Comparison of ENCODE assay signal across 15 mouse cellular contexts in the genomic region with DNA sequence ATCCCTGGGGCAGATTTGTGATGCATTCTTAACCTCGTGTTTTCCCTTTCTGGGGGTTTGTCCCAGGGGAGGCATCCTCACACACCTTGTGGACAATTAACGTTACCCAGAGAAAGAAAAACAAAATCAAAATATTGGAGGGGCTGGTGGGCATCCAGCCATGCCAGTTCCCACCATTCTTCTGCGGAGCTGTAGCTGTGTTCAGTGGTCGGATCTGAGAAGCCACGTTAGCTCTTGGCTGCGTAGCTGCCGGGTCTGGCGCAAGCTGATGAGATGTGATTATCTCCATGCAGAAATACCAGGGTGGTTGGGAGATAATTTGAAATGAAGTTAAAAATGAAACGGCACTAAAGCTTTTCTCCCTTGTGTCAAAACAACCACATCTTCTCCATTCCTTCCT.
DNase-seq lines count a peak whose midpoint lies in the region; ATAC-seq and TF ChIP-seq lines count a peak whose summit lies in the region.
"Had no signal": no experiment of that assay in that cellular context is flagged by ENCODE, and none has a peak within 500 bp of the region (broad histone marks: within the 10 kb centered on the region; RNA-seq: fewer than 3 reads in every experiment).

No protein-coding gene starts in this region.

- WGBS in hindbrain, embryonic 14.5 days: 28% methylated on average over 9 of the region's 9 CpGs
- 52% methylated on average over 9 of the region's 9 CpGs for WGBS in hindbrain, embryonic 12.5 days
- 34% methylated on average over 9 of the region's 9 CpGs for WGBS in neural tube, embryonic 13.5 days

- 0 out of 2 replicates have a peak overlapping the region, but pooled peaks have one; percentile 8 for H3K4me2 ChIP-seq in hindbrain, embryonic 14.5 days (replicated peaks)
- no peak overlapping the region for H3K4me2 ChIP-seq in hindbrain, embryonic 12.5 days (replicated peaks)
- H3K4me2 ChIP-seq in neural tube, embryonic 13.5 days: peak overlapping the region; percentile 18; the same call in 1 of the 2 replicates
- peak overlapping the region; percentile 50 for H3K4me2 ChIP-seq in myocyte (ENCODE audit: low read depth)
- H3K4me2 ChIP-seq: intestine, embryonic 15.5 days had no signal

- no peaks in the 10 kb centered on the region for H3K79me2 ChIP-seq in myocyte (ENCODE audit: control insufficient read depth, insufficient read depth)

- peaks cover 14% of the 10 kb centered on the region; the same call in 1 of the 2 replicates for H3K27me3 ChIP-seq in hindbrain, embryonic 14.5 days (ENCODE audit: control insufficient read depth, insufficient read depth, low read length)
- H3K27me3 ChIP-seq in hindbrain, embryonic 12.5 days: peaks cover 28% of the 10 kb centered on the region
- H3K27me3 ChIP-seq in neural tube, embryonic 13.5 days: peaks cover 55% of the 10 kb centered on the region
- H3K27me3 ChIP-seq in myocyte (ENCODE audit: control insufficient read depth, insufficient read depth, insufficient read length): no peaks in the 10 kb centered on the region

- H3K4me3 ChIP-seq in hindbrain, embryonic 14.5 days (replicated peaks; ENCODE audit: low read length): no peak overlapping the region
- no peak overlapping the region for H3K4me3 ChIP-seq in hindbrain, embryonic 12.5 days
- H3K4me3 ChIP-seq in neural tube, embryonic 13.5 days: no peak overlapping the region
- no peak overlapping the region for H3K4me3 ChIP-seq in myocyte
- H3K4me3 ChIP-seq: gastrocnemius, adult 2 months; heart, adult 2 months; intestine, embryonic 15.5 days had no signal

- peak; percentile 27; the same call in 1 of the 2 replicates for ATAC-seq in frontal cortex, adult (ENCODE audit: low TSS enrichment)
- ATAC-seq in hindbrain, embryonic 14.5 days (ENCODE audit: low FRiP score): no peak
- no peak for ATAC-seq in hindbrain, embryonic 12.5 days (ENCODE audit: low FRiP score)
- ATAC-seq in neural tube, embryonic 13.5 days (ENCODE audit: low read depth): no peak
- ATAC-seq: intestine, embryonic 15.5 days had no signal

- H3K9ac ChIP-seq in hindbrain, embryonic 14.5 days: no peak overlapping the region
- no peak overlapping the region for H3K9ac ChIP-seq in hindbrain, embryonic 12.5 days
- H3K9ac ChIP-seq in neural tube, embryonic 13.5 days: no peak overlapping the region
- H3K9ac ChIP-seq: intestine, embryonic 15.5 days had no signal

- peaks cover 15% of the 10 kb centered on the region for H3K4me1 ChIP-seq in hindbrain, embryonic 14.5 days (replicated peaks; ENCODE audit: control insufficient read depth, insufficient read depth, low read length)
- peaks cover 20% of the 10 kb centered on the region for H3K4me1 ChIP-seq in hindbrain, embryonic 12.5 days
- H3K4me1 ChIP-seq in neural tube, embryonic 13.5 days (replicated peaks): peaks cover 37% of the 10 kb centered on the region
- H3K4me1 ChIP-seq: intestine, embryonic 15.5 days had no signal

- no peak for DNase-seq in frontal cortex, postnatal 10 days (ENCODE audit: low spot score in 2 of 2)
- DNase-seq in hindbrain, embryonic 14.5 days (ENCODE audit: low spot score): no peak
- no peak for DNase-seq in neural tube, embryonic 10.5 days (ENCODE audit: extremely low spot score, low spot score)
- DNase-seq in frontal cortex, postnatal 14 days (ENCODE audit: low spot score in 2 of 2): no peak
- DNase-seq: adrenal gland, adult 8-10 months; cerebellum, adult 2 months; gastrocnemius, adult 2 months; heart, adult 2 months; kidney, postnatal 25 days; thymus, postnatal 36 days had no signal

- no peak overlapping the region for H3K27ac ChIP-seq in hindbrain, embryonic 14.5 days
- no peak overlapping the region for H3K27ac ChIP-seq in hindbrain, embryonic 12.5 days
- no peak overlapping the region for H3K27ac ChIP-seq in neural tube, embryonic 13.5 days (replicated peaks)
- H3K27ac ChIP-seq: gastrocnemius, adult 2 months; heart, adult 2 months; intestine, embryonic 15.5 days had no signal

- TF ChIP-seq POLR2A in myocyte (IDR thresholded peaks at IDR 0.05; ENCODE audit: insufficient read length, low read depth): no peak

- no peaks in the 10 kb centered on the region for H3K36me3 ChIP-seq in hindbrain, embryonic 14.5 days (replicated peaks; ENCODE audit: control insufficient read depth, insufficient read depth)
- H3K36me3 ChIP-seq in hindbrain, embryonic 12.5 days: no peaks in the 10 kb centered on the region
- no peaks in the 10 kb centered on the region for H3K36me3 ChIP-seq in neural tube, embryonic 13.5 days
- no peaks in the 10 kb centered on the region for H3K36me3 ChIP-seq in myocyte (ENCODE audit: control insufficient read depth, insufficient read depth)
- H3K36me3 ChIP-seq: intestine, embryonic 15.5 days had no signal

- no peak overlapping the region for H3ac ChIP-seq in myocyte (ENCODE audit: control insufficient read depth, insufficient read length)

- H3K9me3 ChIP-seq in hindbrain, embryonic 14.5 days (ENCODE audit: control insufficient read depth, low read length): no peaks in the 10 kb centered on the region
- no peaks in the 10 kb centered on the region for H3K9me3 ChIP-seq in hindbrain, embryonic 12.5 days (replicated peaks)
- no peaks in the 10 kb centered on the region for H3K9me3 ChIP-seq in neural tube, embryonic 13.5 days
- H3K9me3 ChIP-seq: intestine, embryonic 15.5 days had no signal

TF ChIP-seq in myocyte, 11 proteins besides CTCF, POLR2A, EP300 and RAD21:
- TF ChIP-seq TCF3 (IDR thresholded peaks at IDR 0.05; ENCODE audit: insufficient read length, low read depth) (no peak), E2F4 (IDR thresholded peaks at IDR 0.05; ENCODE audit: insufficient read depth) (no peak), MAX (IDR thresholded peaks at IDR 0.05; ENCODE audit: low read depth) (no peak), MYOD1 (IDR thresholded peaks at IDR 0.05; ENCODE audit: control insufficient read depth in 1 of 3, insufficient read length in 2 of 3, low read depth in 2 of 3) (no peak), TCF12 (IDR thresholded peaks at IDR 0.05; ENCODE audit: insufficient read depth, poor library complexity, severe bottlenecking) (no peak), POLR2AphosphoS2 (IDR thresholded peaks at IDR 0.05; ENCODE audit: insufficient read length, low read depth) (no peak), USF1 (IDR thresholded peaks at IDR 0.05; ENCODE audit: low read depth) (no peak)
